13 mouse cellular contexts compared by ENCODE assay signal in the genomic region with DNA sequence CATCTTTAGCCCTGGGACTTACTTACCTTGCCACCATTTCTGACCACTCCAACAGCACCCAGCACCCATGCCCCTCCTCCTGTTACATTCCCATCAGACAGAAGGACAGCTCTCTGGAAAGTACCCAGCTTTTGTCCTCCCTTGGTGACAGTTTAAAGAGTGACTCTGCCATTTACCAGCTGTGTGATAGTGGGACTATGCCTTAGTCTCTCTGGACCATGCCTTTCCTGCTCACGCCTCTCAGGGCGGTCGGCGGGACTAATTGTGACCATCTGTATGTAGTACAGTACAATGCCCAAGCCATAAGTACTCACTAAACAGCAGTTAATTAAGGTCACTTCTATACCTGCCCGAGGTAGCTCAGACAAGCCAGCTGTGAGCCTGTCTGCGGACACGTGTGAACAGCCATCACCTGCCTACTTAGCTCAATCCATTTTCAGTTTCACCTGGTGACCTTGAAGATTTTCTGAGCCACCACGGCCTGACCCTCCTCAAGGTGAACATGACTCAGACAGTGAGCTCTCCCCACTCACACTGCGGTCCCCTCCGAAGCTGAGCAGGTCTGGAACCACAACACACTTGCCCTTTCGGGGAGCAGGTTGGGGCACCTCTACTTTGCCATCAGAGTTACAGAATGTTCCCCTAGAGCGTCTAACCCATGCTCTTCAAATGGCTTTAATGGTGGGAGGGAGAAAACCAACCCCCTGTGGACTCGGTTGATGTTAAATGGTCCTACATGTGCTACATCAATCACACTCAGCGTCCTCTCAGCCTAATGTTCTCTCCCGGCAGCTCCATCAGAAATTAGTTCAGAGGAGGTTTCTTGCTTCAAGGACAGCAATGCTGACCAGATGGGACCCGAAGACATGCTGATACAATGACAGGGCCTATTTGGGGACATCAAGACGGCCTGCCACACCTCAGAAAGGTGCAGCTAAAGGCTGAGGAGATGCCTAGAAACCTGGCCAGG. TPM values are rescaled to one million over a fixed set of nuclear protein-coding genes. Genes with fewer than 3 reads are reported as not detected.
A peak's percentile ranks its signal among the peaks of the same experiment; 100 is the strongest.
DNase-seq lines count a peak whose midpoint lies in the region; ATAC-seq and TF ChIP-seq lines count a peak whose summit lies in the region.
"Had no signal": no experiment of that assay in that cellular context is flagged by ENCODE, and none has a peak within 500 bp of the region (broad histone marks: within the 10 kb centered on the region; RNA-seq: fewer than 3 reads in every experiment).

No protein-coding gene starts in this region.

- 80% methylated on average over 17 of the region's 17 CpGs for WGBS in forebrain, embryonic 13.5 days
- WGBS in forebrain, postnatal 0 days = 81% methylated on average over 17 of the region's 17 CpGs
- WGBS in hindbrain, embryonic 11.5 days = 74% methylated on average over 17 of the region's 17 CpGs
- 84% methylated on average over 17 of the region's 17 CpGs for WGBS in hindbrain, embryonic 10.5 days
- WGBS in neural tube, embryonic 11.5 days = 58% methylated on average over 17 of the region's 17 CpGs
- 84% methylated on average over 17 of the region's 17 CpGs for WGBS in midbrain, embryonic 15.5 days

- H3K4me1 ChIP-seq in forebrain, embryonic 13.5 days = peaks cover 35% of the 10 kb centered on the region
- peaks cover 4% of the 10 kb centered on the region; the same call in 1 of the 2 replicates for H3K4me1 ChIP-seq in forebrain, postnatal 0 days (ENCODE audit: insufficient read depth)
- no peaks in the 10 kb centered on the region for H3K4me1 ChIP-seq in hindbrain, embryonic 11.5 days (replicated peaks; ENCODE audit: control insufficient read depth, insufficient read depth, low read length)
- peaks cover 41% of the 10 kb centered on the region for H3K4me1 ChIP-seq in hindbrain, embryonic 10.5 days (replicated peaks)
- no peaks in the 10 kb centered on the region for H3K4me1 ChIP-seq in neural tube, embryonic 11.5 days (ENCODE audit: control insufficient read depth, insufficient read depth, low read length)
- H3K4me1 ChIP-seq in midbrain, embryonic 15.5 days = 0 out of 2 replicates have a peak, but pooled peaks cover 6% of the 10 kb centered on the region

- no peaks in the 10 kb centered on the region for H3K36me3 ChIP-seq in forebrain, embryonic 13.5 days (ENCODE audit: poor library complexity, severe bottlenecking)
- H3K36me3 ChIP-seq in forebrain, postnatal 0 days (ENCODE audit: insufficient read depth) = no peaks in the 10 kb centered on the region
- no peaks in the 10 kb centered on the region for H3K36me3 ChIP-seq in hindbrain, embryonic 11.5 days (ENCODE audit: control insufficient read depth, insufficient read depth, low read length)
- no peaks in the 10 kb centered on the region for H3K36me3 ChIP-seq in hindbrain, embryonic 10.5 days
- no peaks in the 10 kb centered on the region for H3K36me3 ChIP-seq in neural tube, embryonic 11.5 days (ENCODE audit: control insufficient read depth, insufficient read depth, low read length)
- H3K36me3 ChIP-seq in midbrain, embryonic 15.5 days (replicated peaks) = no peaks in the 10 kb centered on the region
- H3K36me3 ChIP-seq: G1E had no signal

- no peaks in the 10 kb centered on the region for H3K9me3 ChIP-seq in forebrain, embryonic 13.5 days (replicated peaks)
- H3K9me3 ChIP-seq in forebrain, postnatal 0 days (ENCODE audit: low read length) = no peaks in the 10 kb centered on the region
- no peaks in the 10 kb centered on the region for H3K9me3 ChIP-seq in hindbrain, embryonic 11.5 days (ENCODE audit: control insufficient read depth, low read length)
- H3K9me3 ChIP-seq in hindbrain, embryonic 10.5 days = no peaks in the 10 kb centered on the region
- H3K9me3 ChIP-seq in neural tube, embryonic 11.5 days (ENCODE audit: control insufficient read depth, low read length) = no peaks in the 10 kb centered on the region
- H3K9me3 ChIP-seq in midbrain, embryonic 15.5 days = no peaks in the 10 kb centered on the region
- H3K9me3 ChIP-seq: G1E had no signal

- H3K4me3 ChIP-seq in forebrain, embryonic 13.5 days = no peak overlapping the region
- H3K4me3 ChIP-seq in forebrain, postnatal 0 days (ENCODE audit: low read depth, low read length) = no peak overlapping the region
- no peak overlapping the region for H3K4me3 ChIP-seq in hindbrain, embryonic 11.5 days (ENCODE audit: low read depth, low read length)
- H3K4me3 ChIP-seq in hindbrain, embryonic 10.5 days = no peak overlapping the region
- H3K4me3 ChIP-seq in neural tube, embryonic 11.5 days (ENCODE audit: low read depth, low read length) = no peak overlapping the region
- H3K4me3 ChIP-seq in midbrain, embryonic 15.5 days = no peak overlapping the region
- H3K4me3 ChIP-seq: layer of hippocampus, adult 2 months had no signal

- no peak for TF ChIP-seq CTCF in forebrain, postnatal 0 days (IDR thresholded peaks at IDR 0.05; ENCODE audit: low read depth)

- H3K27ac ChIP-seq in forebrain, embryonic 13.5 days = peak overlapping the region; percentile 25; the same call in 1 of the 2 replicates
- H3K27ac ChIP-seq in forebrain, postnatal 0 days (ENCODE audit: low read depth, low read length) = no peak overlapping the region
- H3K27ac ChIP-seq in hindbrain, embryonic 11.5 days (ENCODE audit: low read depth, low read length) = no peak overlapping the region
- H3K27ac ChIP-seq in hindbrain, embryonic 10.5 days = no peak overlapping the region
- no peak overlapping the region for H3K27ac ChIP-seq in neural tube, embryonic 11.5 days (ENCODE audit: low read depth, low read length)
- H3K27ac ChIP-seq in midbrain, embryonic 15.5 days = no peak overlapping the region
- H3K27ac ChIP-seq: layer of hippocampus, adult 2 months had no signal

- DNase-seq in forebrain, postnatal 0 days = no peak
- peak; percentile 2 for DNase-seq in hindbrain, embryonic 11.5 days (ENCODE audit: low spot score)
- no peak for DNase-seq in hindbrain, embryonic 10.5 days (ENCODE audit: low spot score)
- no peak for DNase-seq in neural tube, embryonic 11.5 days (ENCODE audit: low spot score)
- no peak for DNase-seq in neural tube, embryonic 10.5 days (ENCODE audit: extremely low spot score, low spot score)
- DNase-seq: adrenal gland, postnatal 25 days; right cerebral cortex, postnatal 14 days; thymus, postnatal 14 days had no signal

- H3K27me3 ChIP-seq in forebrain, embryonic 13.5 days = no peaks in the 10 kb centered on the region
- no peaks in the 10 kb centered on the region for H3K27me3 ChIP-seq in forebrain, postnatal 0 days (ENCODE audit: insufficient read depth, low read length)
- H3K27me3 ChIP-seq in hindbrain, embryonic 11.5 days (ENCODE audit: control insufficient read depth, insufficient read depth, low read length) = no peaks in the 10 kb centered on the region
- H3K27me3 ChIP-seq in hindbrain, embryonic 10.5 days (ENCODE audit: insufficient read depth, poor library complexity, severe bottlenecking) = peaks cover 18% of the 10 kb centered on the region
- H3K27me3 ChIP-seq in neural tube, embryonic 11.5 days (ENCODE audit: control insufficient read depth, insufficient read depth, low read length) = no peaks in the 10 kb centered on the region
- no peaks in the 10 kb centered on the region for H3K27me3 ChIP-seq in midbrain, embryonic 15.5 days (replicated peaks)

- no peak for ATAC-seq in forebrain, embryonic 13.5 days
- no peak for ATAC-seq in forebrain, postnatal 0 days
- ATAC-seq in hindbrain, embryonic 11.5 days (ENCODE audit: low FRiP score) = peak; percentile 10; the same call in 1 of the 2 replicates
- ATAC-seq in neural tube, embryonic 11.5 days (ENCODE audit: insufficient read depth, low FRiP score, low TSS enrichment) = 0 out of 2 replicates have a peak, but pooled peaks have one; percentile 51
- ATAC-seq in midbrain, embryonic 15.5 days (replicated peaks) = 0 out of 2 replicates have a peak, but pooled peaks have one; percentile 12
- ATAC-seq in megakaryocyte progenitor cell, adult 5-6 weeks (replicated peaks; ENCODE audit: poor library complexity) = no peak

- no peak overlapping the region for H3K4me2 ChIP-seq in forebrain, embryonic 13.5 days
- H3K4me2 ChIP-seq in forebrain, postnatal 0 days (ENCODE audit: low read depth) = no peak overlapping the region
- H3K4me2 ChIP-seq in hindbrain, embryonic 11.5 days (replicated peaks; ENCODE audit: low read depth, low read length) = no peak overlapping the region
- H3K4me2 ChIP-seq in neural tube, embryonic 11.5 days (ENCODE audit: low read depth) = no peak overlapping the region
- no peak overlapping the region for H3K4me2 ChIP-seq in midbrain, embryonic 15.5 days

- no peak overlapping the region for H3K9ac ChIP-seq in forebrain, embryonic 13.5 days
- no peak overlapping the region for H3K9ac ChIP-seq in forebrain, postnatal 0 days
- no peak overlapping the region for H3K9ac ChIP-seq in hindbrain, embryonic 11.5 days (ENCODE audit: low read depth, low read length)
- H3K9ac ChIP-seq in neural tube, embryonic 11.5 days (ENCODE audit: low read length) = no peak overlapping the region
- no peak overlapping the region for H3K9ac ChIP-seq in midbrain, embryonic 15.5 days

RNA-seq across cellular contexts. Expression of gene Ier5, which starts 38.3 kb away (rescaled TPM):
- 8.6 and 12.2 TPM in 2 replicates for polyA plus RNA-seq in forebrain, embryonic 13.5 days (2015; fragmentation: Nextera tagmentation; extraction: Ambion mirVana)
- 46.0 and 47.6 TPM in 2 replicates for total RNA-seq in forebrain, postnatal 0 days (2014; rRNA removed)
- polyA plus RNA-seq in forebrain, postnatal 0 days (2015; fragmentation: Nextera tagmentation; extraction: Ambion mirVana) = 9.4 and 11.6 TPM in 2 replicates
- 12.7 and 17.1 TPM in 2 replicates for polyA plus RNA-seq in hindbrain, embryonic 11.5 days (2014; fragmentation: Nextera tagmentation; extraction: Ambion mirVana)
- polyA plus RNA-seq in hindbrain, embryonic 10.5 days (2016; fragmentation: Nextera tagmentation; extraction: Ambion mirVana) = 4.1 and 7.0 TPM in 2 replicates
- 17.3 and 19.3 TPM in 2 replicates for polyA plus RNA-seq in neural tube, embryonic 11.5 days (2014; fragmentation: Nextera tagmentation; extraction: Ambion mirVana)
- polyA plus RNA-seq in midbrain, embryonic 15.5 days (2015; fragmentation: Nextera tagmentation; extraction: Ambion mirVana) = 7.2 and 9.4 TPM in 2 replicates
- 6.8 and 12.1 TPM in 2 replicates for total RNA-seq in megakaryocyte progenitor cell, adult 5-6 weeks (2015)
- 5.1 and 5.7 TPM in 2 replicates for total RNA-seq in megakaryocyte progenitor cell, adult 5-6 weeks (2017)

Comparison
In these comparisons a context has a peak if more than half of its experiments do, and no peak if none do; other contexts are left out.
1. ATAC-seq: peak in hindbrain, embryonic 11.5 days (single experiment), neural tube, embryonic 11.5 days (single experiment) and midbrain, embryonic 15.5 days (single experiment); none in forebrain, embryonic 13.5 days (single experiment), forebrain, postnatal 0 days (single experiment) and megakaryocyte progenitor cell, adult 5-6 weeks (single experiment).